Mouse (Mus musculus) right cerebral cortex, adult 2 months (tissue): ENCODE measurements around the gene Mkrn1.
"Not testable (repeated sequence)": the region's sequence is repeated elsewhere in the genome, so short reads cannot be mapped to it uniquely, and the experiment has no call there.

Experiments
- DNase-seq, 2 experiments: peaks; one replicate each; pipeline ENCODE4 v3.0.0; 2021 to 2022; ENCODE audit warnings: low spot score in 2 of 2

Mkrn1 gene

DNA sequence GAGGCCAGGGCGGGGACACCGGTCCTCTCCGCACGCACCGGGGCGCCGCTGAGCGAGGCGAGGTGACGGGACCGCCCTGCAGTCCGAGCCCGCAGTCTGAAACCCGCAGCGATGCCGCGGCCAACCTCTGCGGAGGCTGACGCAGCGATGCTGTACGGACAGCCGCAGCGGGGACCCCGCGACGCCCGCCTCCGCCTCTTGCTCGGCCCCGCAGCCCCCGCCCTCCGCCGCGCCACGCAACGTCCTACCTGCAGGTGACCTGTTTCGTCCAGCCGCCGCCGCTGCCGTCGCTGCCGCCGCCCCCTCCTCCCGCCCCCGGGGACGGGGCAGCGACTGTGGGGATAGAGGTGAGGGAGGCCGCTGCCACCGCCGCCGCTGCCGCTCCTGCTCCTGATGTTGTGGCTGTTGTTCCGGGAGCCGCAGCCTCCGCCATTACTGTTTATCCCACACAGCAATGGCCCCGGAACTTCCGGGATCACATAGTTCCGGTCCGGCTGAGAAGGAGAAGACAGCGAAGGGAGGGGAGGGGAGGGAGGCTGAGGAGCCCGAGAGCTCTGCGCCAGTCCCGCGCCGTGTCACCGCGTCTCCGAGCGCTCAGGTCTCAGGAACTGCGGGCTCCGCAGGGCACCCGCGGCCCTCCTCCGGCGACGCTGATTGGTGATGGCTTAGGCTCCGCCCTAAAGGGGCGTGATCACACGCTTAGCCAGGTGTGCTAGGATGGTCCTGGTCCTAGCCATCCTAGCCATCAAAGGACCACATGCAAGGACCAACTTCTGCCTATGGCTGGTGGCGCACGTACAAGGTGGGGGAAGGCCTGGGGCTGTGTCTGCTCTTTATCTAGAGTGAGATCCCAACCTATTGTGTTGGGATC, at the start of gene Mkrn1:
Gene Mkrn1 (minus strand): TSS at position 612 of the 871 bp plus-strand sequence.
- peak; percentile 75 to 81 for DNase-seq

DNA sequence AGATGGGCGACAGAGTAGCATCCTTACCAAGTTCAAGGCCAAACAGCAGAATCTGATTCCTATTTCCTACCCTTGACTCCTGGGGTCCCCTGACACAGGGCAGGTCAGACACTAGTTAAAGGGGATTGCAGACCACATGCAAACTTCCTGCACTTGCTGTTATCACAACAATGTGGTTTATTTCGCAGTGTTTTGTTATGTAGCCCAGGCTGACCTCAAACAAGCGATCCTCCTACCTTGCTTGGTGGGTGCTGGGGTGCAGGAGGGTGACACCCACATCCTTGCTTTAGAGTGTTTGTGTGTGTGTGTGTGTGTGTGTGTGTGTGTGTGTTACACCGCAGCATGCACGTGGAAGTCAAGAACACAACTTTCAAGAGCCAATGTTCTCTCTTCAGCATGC, 49.2 kb upstream of the Mkrn1 start:
- no peak for DNase-seq

DNA sequence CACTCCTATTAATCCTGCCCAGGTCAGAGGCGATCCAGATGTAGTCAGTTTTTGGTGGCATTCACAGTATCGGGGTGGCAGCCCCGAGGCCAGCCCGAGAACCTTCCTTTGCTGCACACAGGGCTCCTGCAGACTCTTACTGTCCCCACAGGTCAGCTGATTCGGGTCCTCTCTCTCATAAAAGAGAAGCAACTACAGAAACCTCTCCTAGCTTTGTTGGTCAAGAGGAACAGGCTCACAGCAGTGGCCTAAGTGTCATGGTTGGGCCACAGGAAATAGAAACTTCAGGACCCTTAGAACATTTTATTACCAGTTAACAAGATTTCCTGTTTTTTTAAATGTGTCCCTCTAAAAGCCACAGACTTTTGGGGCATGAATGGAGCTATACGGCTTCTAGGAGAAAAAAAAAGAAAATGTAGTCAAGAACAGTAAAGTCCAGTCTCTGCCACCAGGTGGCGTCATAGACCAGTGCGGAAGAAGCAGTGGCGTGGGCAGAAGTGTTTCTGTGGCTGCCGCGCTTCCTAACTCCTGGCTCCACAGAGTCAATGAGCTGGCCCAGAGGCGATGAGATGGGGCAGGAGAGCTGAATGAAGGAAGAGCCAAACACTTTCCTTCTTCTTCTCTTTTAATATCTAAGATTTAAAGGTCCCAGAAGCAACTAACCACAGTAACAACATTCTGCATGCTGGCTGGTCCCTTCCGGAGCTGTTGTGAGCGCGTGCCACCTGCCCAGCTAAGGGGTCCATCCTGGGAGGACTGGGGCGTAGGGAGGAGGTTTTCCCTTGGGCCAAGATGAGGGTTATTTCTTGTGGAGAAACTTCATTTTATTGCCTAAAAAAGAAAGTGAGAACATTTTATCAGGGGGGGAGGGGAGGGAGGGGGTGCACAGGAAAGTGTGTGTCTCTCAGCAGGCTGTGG, 42.6 kb upstream of the Mkrn1 start:
- DNase-seq: peak; percentile 87 to 90

DNA sequence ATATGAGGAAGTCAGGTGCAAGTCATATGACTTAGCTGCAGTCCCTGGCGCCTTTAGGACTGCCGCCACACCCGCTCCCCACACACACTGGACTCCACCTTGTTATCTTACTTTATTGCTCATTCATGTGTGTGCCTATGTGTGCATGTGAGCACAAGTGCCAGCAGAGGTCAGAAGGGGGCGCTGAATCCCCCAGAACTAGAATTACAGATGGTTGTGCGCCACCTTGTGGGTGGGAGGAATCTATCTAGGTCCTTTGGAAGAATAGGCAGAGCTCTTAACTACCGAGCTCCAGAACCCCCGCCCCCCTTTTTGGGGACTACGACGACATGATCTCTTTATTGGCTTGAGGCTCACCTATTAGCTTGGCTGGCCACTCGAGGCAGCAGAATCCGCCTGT, 39.8 kb upstream of the Mkrn1 start:
- no peak for DNase-seq

DNA sequence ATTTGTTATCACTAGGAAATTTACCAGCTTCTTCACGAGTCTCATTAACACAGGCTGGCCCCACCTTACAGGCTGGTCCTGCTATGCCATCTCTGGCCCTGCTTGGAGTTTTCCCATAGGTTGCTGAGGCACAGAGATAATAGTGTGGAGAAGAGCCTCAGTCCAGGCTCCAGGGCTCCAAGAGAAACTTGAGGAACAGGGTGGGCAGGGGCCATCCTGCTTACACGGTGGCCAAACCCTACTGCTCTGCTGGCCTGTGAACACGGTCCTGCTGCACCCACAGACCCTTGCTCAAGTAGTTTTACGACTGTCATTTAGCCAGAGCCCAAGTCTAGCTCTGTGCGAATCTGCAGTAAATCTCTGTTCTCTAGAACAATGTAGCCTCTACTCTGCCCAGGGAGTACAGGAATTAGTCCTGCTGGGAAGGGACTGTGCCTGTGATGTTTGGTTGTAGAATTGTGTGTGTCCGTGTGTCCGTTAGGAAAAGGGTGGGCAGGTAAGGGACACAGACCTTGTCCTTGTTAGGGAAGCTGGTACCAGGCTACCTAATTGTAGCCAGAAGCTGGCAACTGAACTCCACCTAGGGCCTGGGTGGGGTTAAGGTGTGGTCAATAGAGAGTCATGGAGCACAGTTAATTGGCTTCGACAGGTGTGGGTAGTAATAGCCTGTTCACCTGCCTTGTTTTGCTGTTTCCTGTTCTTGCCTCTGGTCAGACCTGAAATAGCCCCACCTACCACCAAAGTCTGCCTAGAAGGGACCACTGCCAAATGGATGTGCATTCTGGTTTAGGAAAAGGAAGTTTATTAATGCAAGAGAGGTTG, 35.3 kb upstream of the Mkrn1 start:
- DNase-seq: no peak

DNA sequence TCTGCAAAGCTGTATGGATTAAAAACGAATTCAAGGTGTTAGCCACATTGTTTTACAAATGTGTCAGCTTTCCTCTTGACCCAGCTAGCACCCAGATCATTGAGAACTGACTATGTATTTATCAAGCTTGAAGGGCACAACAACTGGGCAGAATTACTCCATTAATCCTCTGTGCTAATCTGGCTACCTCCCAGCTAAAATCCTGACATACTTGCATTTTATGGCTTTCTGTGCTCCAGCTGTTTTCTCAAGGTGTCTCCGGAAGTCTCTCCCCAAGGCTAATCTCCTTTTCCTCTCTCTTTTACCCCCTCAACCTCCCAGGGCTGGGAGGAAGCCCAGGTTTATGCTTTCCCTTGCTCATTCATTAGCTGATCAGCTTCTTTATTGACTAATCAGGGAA, 34.4 kb upstream of the Mkrn1 start:
- no peak for DNase-seq

DNA sequence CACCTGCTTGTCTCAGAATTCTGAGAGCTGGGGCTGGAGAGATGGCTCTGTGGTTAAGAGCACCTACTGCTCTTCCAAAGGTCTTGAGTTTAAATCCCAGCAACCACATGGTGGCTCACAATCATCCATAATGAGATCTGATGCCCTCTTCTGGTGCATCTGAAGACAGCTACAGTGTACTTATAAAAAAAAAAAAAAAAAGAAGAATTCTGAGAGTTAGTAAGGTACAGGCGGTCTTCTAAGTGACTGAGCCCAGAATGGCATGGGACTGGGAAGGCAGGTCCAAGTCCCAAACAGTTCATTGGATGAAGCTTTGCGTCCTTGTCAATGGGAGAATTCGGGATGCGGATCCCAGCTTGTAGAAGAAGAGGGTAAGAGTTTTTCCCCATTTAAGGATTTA, 33.3 kb upstream of the Mkrn1 start:
- DNase-seq: no peak

DNA sequence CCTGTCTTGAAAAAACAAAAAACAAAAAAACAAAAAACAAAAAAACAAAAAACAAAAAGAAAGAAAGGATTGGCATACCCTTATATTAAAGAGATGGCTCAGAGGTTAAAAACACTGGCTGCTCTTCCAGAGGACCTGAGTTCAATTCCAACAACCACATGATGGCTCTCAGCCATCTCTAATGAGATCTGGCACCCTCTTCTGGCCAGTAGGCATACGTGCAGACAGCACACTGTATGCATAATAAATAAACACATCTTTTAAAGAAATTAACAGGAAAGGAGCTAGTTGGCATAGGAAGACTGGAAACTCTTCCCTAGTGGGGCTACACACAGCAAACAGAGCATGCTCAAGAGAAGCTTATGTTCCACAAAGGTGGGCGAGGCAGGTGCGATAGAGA, 30.8 kb upstream of the Mkrn1 start:
- DNase-seq: no peak

DNA sequence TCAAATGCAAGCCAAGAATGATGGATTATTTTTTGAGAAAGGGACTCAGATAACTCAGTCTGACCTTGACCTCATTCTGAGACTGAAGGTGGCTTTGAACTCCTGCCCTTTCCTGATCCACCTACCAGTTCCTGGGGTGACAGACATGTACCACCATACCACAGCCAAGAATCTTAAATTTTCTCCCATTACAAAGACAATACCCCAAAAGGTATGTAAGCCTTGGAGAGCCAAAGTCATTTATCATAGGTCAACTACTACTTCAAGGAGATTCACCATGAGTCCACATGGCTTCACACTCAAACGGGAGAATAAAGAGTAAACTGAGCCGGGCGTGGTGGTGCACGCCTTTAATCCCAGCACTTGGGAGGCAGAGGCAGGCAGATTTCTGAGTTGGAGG, 30.3 kb upstream of the Mkrn1 start:
- DNase-seq: no peak

DNA sequence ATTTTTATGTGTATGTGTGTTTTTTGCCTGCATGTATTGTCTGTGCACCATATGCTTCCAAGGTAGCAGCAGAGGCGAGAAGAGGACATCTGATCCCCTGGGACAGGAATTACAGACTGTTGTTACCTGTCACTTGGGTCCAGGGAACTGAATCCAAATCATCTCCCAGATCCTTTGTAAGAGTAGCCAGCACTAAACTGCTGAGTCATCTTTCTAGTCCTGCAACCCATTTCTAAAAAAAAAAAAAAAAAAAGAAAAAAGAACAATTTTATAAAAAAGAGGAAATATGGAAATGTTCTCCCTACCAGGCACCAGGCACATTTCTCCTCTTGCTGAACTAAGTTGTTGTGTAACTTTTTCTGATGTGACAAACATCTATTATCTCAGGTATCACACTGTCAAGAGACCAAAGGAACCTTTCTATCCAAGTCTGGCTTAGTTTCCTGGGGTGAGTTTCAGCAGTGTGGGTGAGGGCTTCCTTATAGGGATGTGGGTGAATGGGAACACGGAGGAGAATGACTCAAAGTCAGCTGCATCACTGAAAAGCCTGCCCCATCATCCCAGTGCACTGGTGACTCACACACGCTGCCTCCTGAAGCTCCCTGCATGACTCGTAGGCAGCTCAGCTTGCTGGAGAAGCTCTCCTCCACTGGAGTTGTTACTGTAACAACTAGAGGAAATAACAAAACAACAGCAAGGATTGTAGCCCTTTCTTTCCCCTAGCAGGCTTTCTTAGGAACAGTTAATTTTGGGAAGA, 27.3 kb upstream of the Mkrn1 start:
- peak; percentile 49 to 65 for DNase-seq

DNA sequence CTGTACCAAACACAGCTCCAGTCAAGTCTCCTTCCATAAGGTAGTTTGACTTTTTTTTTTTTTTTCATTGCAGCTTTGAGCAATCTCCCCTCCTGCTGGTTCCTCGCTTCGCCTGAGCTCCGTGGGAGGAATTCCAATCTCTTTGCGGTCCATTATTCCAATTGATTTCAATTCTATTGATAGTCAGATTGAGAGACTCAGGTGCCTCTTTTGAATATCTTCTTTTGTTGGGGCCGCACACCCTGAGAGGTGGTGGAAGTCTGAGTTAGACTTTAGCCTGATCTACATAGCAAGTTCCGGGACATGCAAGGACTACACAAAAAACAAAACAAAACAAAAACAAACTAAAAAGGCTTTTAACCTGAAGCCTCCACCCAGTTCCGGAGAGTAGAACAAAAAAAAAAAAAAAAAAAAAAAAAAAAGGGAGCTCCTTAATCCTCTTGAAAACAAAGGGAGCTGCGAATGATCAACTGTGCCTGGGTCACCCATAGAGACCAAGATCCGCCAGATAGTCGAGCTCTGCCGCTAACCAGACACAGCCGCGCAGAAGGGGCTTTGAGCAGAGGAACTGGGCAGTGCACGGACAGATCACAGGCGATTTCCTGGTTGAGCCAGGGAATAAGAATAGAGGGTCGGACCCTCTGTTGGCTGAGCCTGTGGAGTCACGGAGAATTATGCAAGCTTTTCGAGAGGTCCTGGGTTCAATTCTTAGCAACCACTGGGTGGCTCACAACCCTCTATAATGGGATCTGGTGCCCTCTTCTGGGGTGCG, 25.7 kb upstream of the Mkrn1 start:
- no peak for DNase-seq

DNA sequence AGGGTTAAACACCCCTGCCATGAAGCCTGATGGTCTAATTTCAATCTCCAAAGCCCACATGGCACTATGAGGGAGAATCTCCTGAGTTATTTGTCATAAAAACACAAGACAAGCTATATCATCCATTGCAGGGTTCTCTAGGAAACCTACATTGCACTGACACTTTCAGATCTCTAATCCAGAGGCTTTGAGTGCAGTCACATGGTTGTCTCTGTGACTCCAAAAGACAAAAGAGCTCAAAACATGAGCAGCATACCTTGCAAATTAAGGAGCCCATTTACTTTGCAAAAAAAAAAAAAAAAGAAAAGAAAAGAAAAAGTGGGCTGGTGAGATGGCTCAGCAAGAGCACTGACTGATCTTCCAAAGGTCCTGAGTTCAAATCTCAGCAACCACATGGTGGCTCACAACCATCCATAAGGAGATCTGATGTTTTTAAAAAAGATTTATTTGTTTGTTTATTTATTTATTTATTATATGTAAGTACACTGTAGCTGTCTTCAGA, 22.6 kb upstream of the Mkrn1 start:
- DNase-seq: no peak

DNA sequence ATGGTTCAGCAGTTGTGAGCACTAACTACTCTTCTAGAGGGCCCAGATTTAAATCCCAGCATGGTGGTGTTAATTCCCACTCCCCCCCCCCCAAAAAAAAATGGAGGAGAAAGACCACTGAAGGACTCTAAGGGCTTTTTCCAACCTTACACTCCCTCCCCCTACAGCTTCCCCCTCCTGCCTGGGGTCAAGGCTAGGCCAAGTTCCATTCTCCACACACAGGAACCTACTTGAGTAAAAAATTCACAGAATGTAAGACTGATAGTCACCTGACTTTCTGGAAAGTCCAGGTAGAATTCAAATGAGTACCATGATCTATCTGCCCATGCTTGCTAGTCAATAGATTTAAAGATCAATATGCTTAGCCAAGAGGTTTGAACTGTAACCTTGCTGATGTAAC, 19.9 kb upstream of the Mkrn1 start:
- no peak for DNase-seq

DNA sequence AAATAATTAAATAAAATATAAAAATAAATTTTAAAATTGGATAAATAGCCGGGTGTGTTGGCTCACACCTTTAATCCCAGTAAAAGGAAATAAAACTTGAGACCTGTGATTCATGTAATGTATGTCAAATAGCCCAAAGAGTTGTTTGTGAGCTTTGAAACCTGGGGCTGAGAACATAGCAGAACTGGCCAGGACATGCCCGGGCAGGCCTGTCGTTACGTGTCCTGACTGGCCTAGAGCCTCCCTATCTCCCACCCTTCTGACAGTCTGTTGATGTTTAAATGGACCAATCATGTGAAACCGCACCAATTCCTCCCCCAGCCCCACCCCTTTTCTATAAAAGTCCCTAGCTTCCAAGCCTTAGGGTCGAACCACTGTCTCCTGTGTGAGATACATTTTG, 17.3 kb upstream of the Mkrn1 start:
- not testable (repeated sequence) for DNase-seq

DNA sequence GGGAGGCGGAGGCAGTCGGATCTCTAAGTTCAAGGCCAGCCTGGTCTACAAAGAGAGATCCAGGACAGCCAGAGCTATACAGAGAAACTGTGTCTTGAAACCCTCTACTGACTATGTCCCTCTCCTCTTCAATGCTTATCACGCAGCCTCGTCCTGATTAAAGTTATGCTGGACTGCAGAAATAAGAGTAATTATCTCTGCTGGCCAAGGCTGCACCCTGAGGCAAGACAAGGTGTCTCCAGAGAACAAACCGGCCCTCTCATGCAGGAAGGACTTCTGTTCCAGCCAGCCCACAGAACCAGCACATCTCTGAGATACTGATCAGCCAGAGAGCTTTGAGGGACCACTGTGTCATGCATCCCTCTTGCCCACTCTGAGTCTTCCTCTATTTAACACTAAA, 15.6 kb upstream of the Mkrn1 start:
- no peak for DNase-seq

DNA sequence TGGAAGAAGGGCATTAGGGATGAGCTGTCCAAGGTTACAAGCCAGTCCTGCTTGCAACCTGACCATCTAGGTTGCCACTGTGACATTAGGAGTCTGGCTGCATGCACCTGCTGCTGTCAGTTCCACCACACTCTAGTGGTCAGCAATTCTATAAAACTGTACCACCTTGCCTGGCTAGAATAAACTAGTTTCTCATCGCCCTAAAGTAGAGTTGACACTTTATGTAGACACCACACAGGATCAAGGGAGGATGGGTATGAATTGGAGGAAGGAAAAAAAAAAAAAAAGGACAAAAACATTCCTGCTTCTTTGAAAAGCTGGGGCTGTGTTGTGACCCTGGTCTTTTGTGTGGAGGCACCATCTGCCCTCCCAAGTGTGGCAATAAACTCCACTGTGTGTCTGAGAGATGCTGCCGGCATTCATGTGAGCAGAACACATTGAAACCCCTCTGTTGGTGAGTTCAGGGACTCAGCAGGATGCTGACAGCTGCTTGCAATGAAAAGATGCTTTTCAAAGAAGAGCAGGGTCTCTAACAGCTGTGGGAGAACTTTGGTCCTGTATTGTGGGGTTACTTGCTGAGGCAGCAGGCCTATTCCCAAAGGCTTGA, 14.7 kb upstream of the Mkrn1 start:
- DNase-seq: no peak

DNA sequence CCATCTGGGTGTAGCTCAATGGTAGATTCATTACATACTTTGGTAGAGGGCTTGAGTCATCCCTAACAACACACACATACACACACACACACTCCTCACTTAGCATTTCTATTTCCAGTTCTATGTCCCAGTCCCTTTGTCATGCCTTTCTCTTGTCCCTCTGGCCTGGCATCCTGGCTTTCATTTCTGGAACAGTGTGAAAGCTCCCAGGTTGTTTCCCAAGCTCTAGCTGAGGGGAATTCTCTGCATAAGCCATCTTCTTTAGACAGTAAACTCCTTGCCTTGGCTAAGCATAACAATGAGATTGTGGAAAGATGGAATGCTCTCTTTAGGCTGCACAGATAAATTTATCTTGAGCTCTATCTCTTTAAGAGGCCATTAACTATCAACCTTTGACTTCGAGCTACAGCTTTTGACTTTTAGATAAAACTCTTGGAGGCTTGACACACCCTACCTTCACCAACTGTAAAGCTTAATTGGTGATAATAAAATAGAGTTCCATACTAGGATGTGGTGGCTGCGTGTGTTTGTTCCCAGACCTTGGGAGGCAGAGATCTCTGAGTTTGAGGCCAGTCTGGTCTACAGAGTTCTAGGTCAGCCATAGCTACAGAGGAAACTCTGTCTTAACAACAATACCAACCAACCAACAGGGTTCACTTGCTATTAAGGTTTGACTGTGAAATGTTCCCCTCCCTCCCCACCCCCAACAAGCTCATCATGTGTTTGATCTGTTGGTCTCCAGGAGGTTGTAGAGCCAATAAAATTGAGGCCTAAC, 14.0 kb upstream of the Mkrn1 start:
- DNase-seq: no peak

DNA sequence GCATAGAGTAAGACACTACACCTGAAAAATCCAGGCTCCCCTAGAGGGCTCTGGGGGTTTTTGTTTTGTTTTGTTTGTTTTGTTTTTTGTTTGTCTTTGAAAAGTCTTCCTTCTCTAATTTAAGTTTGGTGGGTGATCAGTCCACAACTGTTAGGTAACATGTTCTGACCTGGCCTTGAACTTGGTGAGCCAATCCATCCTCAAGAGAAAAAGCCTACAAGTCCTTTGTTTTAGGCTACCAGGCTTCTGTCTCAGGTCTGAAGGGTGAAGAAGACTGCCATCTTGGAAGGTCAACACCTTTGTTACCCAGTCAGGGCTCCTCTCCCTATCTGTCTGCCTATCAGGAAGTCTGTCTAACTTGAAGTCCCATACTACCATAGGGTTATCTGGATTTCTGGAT, 13.4 kb upstream of the Mkrn1 start:
- no peak for DNase-seq

DNA sequence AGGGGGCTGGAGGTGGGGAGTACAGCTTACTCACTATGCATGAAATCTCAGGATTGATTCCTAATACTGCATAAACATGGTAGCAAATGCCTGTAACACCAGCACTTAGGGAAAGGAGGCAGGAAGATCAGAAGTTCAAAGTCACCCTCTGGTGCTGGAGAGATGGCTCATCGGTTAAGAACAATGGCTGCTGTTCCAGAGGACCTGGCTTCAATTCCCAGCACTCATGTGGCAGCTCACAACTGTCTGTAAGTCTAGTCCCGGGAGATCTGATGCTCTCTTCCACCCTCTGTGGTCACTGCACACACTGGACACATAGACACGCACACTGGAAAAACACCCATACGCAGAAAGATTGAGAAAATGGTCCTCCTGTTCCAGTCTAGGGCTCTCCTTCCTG, 12.9 kb upstream of the Mkrn1 start:
- no peak for DNase-seq
